Mouse (Mus musculus): ENCODE measurements around the gene Ssc4d. TPM values are rescaled to one million over a fixed set of nuclear protein-coding genes. Genes with fewer than 3 reads are reported as not detected.

The Ssc4d gene
- total and polyA plus RNA-seq, 3 experiments = 1.1 to 9.1 (median 3.2) TPM

- Histone ChIP-seq H3K27me3 (ENCODE audit: insufficient read depth, low read length) (no peaks in the 10 kb centered on the region; the same call in 1 of the 2 replicates), H3K4me3 (ENCODE audit: low read depth, low read length) (peak overlapping the region; percentile 80; the same call in 1 of the 2 replicates), H3K36me3 (replicated peaks) (peaks cover 15% of the 10 kb centered on the region), H3K4me1 (ENCODE audit: insufficient read depth, low read depth, low read length) (peaks cover 79% of the 10 kb centered on the region), H3K9me3 (replicated peaks) (no peaks in the 10 kb centered on the region)
- DNase-seq (ENCODE audit: low spot score) (no peak), ATAC-seq (ENCODE audit: extremely low read depth, insufficient number of reproducible peaks, low FRiP score, poor library complexity, severe bottlenecking) (no peak)
- TF ChIP-seq TAL1 (conservative IDR thresholded peaks at IDR 0.05; ENCODE audit: low read depth, low read length) = no peak
- no peak for TF ChIP-seq POLR2AphosphoS5 (IDR thresholded peaks at IDR 0.05; ENCODE audit: insufficient replicate concordance, low read depth, low read length)
- no peak for TF ChIP-seq GATA1 (IDR thresholded peaks at IDR 0.05; ENCODE audit: borderline replicate concordance, low read length)
Observed at GRCm38 (mm10) chr5:135960909-135961635, 13.3 kb downstream of the Ssc4d start.

- TF ChIP-seq GATA1 (IDR thresholded peaks at IDR 0.05; ENCODE audit: borderline replicate concordance, low read length) (no peak), POLR2AphosphoS5 (IDR thresholded peaks at IDR 0.05; ENCODE audit: insufficient replicate concordance, low read depth, low read length) (no peak), TAL1 (conservative IDR thresholded peaks at IDR 0.05; ENCODE audit: low read depth, low read length) (no peak), GATA2 (IDR thresholded peaks at IDR 0.05; ENCODE audit: borderline replicate concordance, low read depth, low read length) (no peak), CTCF (IDR thresholded peaks at IDR 0.05; ENCODE audit: low read depth, low read length) (no peak)
- no peak for ATAC-seq (ENCODE audit: extremely low read depth, insufficient number of reproducible peaks, low FRiP score, poor library complexity, severe bottlenecking)
- peaks cover 80% of the 10 kb centered on the region for H3K4me1 ChIP-seq (ENCODE audit: insufficient read depth, low read depth, low read length)
- DNase-seq (ENCODE audit: low spot score) = no peak
- no peak overlapping the region for H3K4me3 ChIP-seq (ENCODE audit: low read depth, low read length)
- no peaks in the 10 kb centered on the region for H3K27me3 ChIP-seq (ENCODE audit: insufficient read depth, low read length)
- no peaks in the 10 kb centered on the region for H3K9me3 ChIP-seq (replicated peaks)
- H3K36me3 ChIP-seq (replicated peaks) = peaks cover 15% of the 10 kb centered on the region
Observed at GRCm38 (mm10) chr5:135959911-135960310, 14.4 kb downstream of the Ssc4d start.

- ATAC-seq (ENCODE audit: extremely low read depth, insufficient number of reproducible peaks, low FRiP score, poor library complexity, severe bottlenecking) = no peak
- Histone ChIP-seq H3K4me3 (ENCODE audit: low read depth, low read length) (peak overlapping the region; percentile 57; the same call in 1 of the 2 replicates), H3K4me1 (ENCODE audit: insufficient read depth, low read depth, low read length) (peaks cover 74% of the 10 kb centered on the region), H3K9me3 (replicated peaks) (no peaks in the 10 kb centered on the region), H3K36me3 (replicated peaks) (peaks cover 15% of the 10 kb centered on the region), H3K27me3 (ENCODE audit: insufficient read depth, low read length) (no peaks in the 10 kb centered on the region)
- no peak for DNase-seq (ENCODE audit: low spot score)
- TF ChIP-seq POLR2AphosphoS5 (IDR thresholded peaks at IDR 0.05; ENCODE audit: insufficient replicate concordance, low read depth, low read length) (no peak), TAL1 (conservative IDR thresholded peaks at IDR 0.05; ENCODE audit: low read depth, low read length) (no peak), CTCF (IDR thresholded peaks at IDR 0.05; ENCODE audit: low read depth, low read length) (no peak), GATA1 (IDR thresholded peaks at IDR 0.05; ENCODE audit: borderline replicate concordance, low read length) (no peak), GATA2 (IDR thresholded peaks at IDR 0.05; ENCODE audit: borderline replicate concordance, low read depth, low read length) (no peak)
Observed at GRCm38 (mm10) chr5:135958367-135958766, 16.0 kb downstream of the Ssc4d start.

GRCm38 (mm10) chr5:135957207-135957974, 16.9 kb downstream of the Ssc4d start:
- peak overlapping the region; percentile 57; the same call in 1 of the 2 replicates for H3K4me3 ChIP-seq (ENCODE audit: low read depth, low read length)
- peaks cover 15% of the 10 kb centered on the region for H3K36me3 ChIP-seq (replicated peaks)
- H3K27me3 ChIP-seq (ENCODE audit: insufficient read depth, low read length) = no peaks in the 10 kb centered on the region
- H3K4me1 ChIP-seq (ENCODE audit: insufficient read depth, low read depth, low read length) = peaks cover 72% of the 10 kb centered on the region
- peak; percentile 85 for ATAC-seq (ENCODE audit: extremely low read depth, insufficient number of reproducible peaks, low FRiP score, poor library complexity, severe bottlenecking)
- TF ChIP-seq TAL1 (conservative IDR thresholded peaks at IDR 0.05; ENCODE audit: low read depth, low read length) (no peak), GATA2 (IDR thresholded peaks at IDR 0.05; ENCODE audit: borderline replicate concordance, low read depth, low read length) (no peak), CTCF (IDR thresholded peaks at IDR 0.05; ENCODE audit: low read depth, low read length) (no peak), POLR2AphosphoS5 (IDR thresholded peaks at IDR 0.05; ENCODE audit: insufficient replicate concordance, low read depth, low read length) (no peak), GATA1 (IDR thresholded peaks at IDR 0.05; ENCODE audit: borderline replicate concordance, low read length) (no peak)
- peak; percentile 86 for DNase-seq (ENCODE audit: low spot score)
- no peaks in the 10 kb centered on the region for H3K9me3 ChIP-seq (replicated peaks)

- TF ChIP-seq POLR2AphosphoS5 (IDR thresholded peaks at IDR 0.05; ENCODE audit: insufficient replicate concordance, low read depth, low read length) (no peak), GATA1 (IDR thresholded peaks at IDR 0.05; ENCODE audit: borderline replicate concordance, low read length) (no peak), GATA2 (IDR thresholded peaks at IDR 0.05; ENCODE audit: borderline replicate concordance, low read depth, low read length) (no peak), TAL1 (conservative IDR thresholded peaks at IDR 0.05; ENCODE audit: low read depth, low read length) (no peak), CTCF (IDR thresholded peaks at IDR 0.05; ENCODE audit: low read depth, low read length) (no peak)
- no peaks in the 10 kb centered on the region for H3K9me3 ChIP-seq (replicated peaks)
- H3K27me3 ChIP-seq (ENCODE audit: insufficient read depth, low read length) = no peaks in the 10 kb centered on the region
- ATAC-seq (ENCODE audit: extremely low read depth, insufficient number of reproducible peaks, low FRiP score, poor library complexity, severe bottlenecking) (no peak), DNase-seq (ENCODE audit: low spot score) (no peak)
- H3K4me3 ChIP-seq (ENCODE audit: low read depth, low read length) = peak overlapping the region; percentile 48; the same call in 1 of the 2 replicates
- H3K4me1 ChIP-seq (ENCODE audit: insufficient read depth, low read depth, low read length) = peaks cover 72% of the 10 kb centered on the region
- peaks cover 15% of the 10 kb centered on the region for H3K36me3 ChIP-seq (replicated peaks)
Observed at GRCm38 (mm10) chr5:135956300-135957206, 17.8 kb downstream of the Ssc4d start.
